Mouse (Mus musculus) megakaryocyte, embryonic 14.5 days (primary cell): ENCODE measurements around the gene Ptprm.

Experiments
- FLI1 ChIP-seq: IDR thresholded peaks from 2 replicates; pipeline ENCODE4 v1.6.1; 2012; ENCODE audit warnings: low read length, inconsistent platforms, mixed read lengths
- GATA1 ChIP-seq: IDR thresholded peaks from 3 replicates; pipeline ENCODE4 v1.6.1; 2012; ENCODE audit warnings: mixed read lengths, low read length, inconsistent platforms, borderline replicate concordance

DNA sequence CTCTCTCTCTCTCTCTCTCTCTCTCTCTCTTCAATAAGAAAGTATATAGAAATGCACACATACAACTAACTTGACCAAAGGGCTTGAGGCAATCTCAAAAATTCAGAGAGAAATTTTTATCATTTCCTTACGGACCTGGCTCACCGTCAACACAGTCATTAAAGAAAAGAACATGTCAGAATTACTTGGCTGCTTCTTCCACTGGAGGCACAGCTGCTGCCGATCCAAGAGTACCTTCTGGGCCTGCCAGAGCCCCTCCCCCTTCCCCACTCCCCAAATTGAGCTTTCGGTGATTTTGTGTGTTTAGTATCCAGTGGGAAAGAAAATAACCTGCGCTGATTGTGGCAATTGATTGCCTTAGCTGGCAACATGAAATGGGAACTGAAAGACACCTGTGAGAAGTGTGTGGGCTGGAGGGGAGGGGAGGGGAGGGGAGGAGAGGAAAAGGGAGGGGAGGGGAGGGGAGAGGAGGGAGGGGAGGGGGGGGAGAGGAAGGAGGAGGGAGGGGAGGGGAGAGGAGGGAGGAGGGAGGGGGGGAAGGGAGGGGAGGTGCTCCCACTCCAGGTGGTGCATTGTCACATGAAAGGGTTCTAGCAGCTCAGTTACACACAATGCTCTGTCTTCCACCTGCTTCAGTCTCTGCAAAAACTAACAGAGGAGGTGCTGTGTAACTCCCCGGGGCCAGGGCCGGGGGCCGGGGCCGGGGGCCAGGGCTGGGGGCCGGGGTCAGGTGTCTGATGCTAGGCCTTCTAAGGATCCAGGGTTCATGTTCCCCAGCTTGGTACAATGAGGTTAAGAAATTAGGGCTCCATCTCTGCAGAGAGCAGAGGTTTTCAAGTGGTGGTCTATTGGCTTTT lies 552.2 kb downstream of the Ptprm start:
- TF ChIP-seq GATA1 (no peak), FLI1 (no peak)
